Mouse (Mus musculus): ENCODE results near the gene Lrsam1. TPM values are rescaled to one million over a fixed set of nuclear protein-coding genes. Genes with fewer than 3 reads are reported as not detected.
A peak's percentile ranks its signal among the peaks of the same experiment; 100 is the strongest.

Lrsam1 gene
- polyA plus RNA-seq, 1 experiment: 8.5 TPM

GRCm38 (mm10) chr2:32877303-32877702 is 84.1 kb downstream of the Lrsam1 start:
- peaks cover 91% of the 10 kb centered on the region for H3K27me3 ChIP-seq (replicated peaks)

DNA sequence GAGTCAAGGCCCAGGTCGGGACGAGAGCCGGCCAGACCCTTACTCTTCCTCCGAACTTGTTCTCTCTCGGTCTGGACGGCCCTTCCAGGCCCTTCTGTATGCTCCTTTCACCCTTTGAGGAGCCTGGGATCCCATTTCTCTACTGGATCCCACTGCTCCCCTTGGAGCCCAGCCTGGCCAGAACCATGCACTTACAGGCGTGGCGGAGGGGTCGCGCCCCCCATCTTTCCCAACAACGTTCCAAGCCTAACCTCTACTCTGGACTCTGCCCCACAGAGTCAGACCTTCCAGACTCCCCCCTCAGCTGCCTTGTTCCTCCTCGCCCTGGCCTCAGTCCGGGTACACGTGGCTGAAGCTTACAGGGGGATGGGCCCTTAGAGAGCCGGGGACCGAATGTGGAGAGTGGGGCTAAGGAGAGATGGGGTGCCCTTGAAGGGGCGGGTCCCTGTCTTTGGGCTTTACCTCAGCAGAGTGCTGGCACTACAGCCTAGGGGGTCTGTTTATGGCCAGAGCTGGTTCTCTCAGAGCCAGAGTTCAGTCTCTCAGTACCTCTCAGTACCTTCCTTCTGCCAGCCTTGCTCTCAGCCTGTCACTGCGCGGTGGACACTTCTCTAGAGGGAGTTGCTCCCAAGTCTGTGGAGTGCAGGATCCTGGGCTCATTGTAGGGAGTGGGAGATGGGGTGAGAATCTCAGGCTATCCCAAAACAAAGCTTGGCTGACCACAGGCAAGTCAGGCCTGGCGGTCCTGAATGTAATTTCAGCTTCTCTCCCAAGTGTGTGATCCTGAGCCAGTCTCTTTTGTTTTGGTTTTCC is 84.7 kb downstream of the Lrsam1 start:
- no peaks in the 10 kb centered on the region for H3K36me3 ChIP-seq (replicated peaks; ENCODE audit: low read length)
- H3K9me3 ChIP-seq: no peaks in the 10 kb centered on the region
- TF ChIP-seq GATA1 (IDR thresholded peaks at IDR 0.05; ENCODE audit: borderline replicate concordance, low read length) (no peak), FLI1 (IDR thresholded peaks at IDR 0.05; ENCODE audit: low read length) (no peak)
- peak overlapping the region; percentile 94 for H3K4me3 ChIP-seq (replicated peaks)
- H3K4me1 ChIP-seq: peaks cover 48% of the 10 kb centered on the region
- H3K27me3 ChIP-seq (replicated peaks): peaks cover 91% of the 10 kb centered on the region

More at GRCm38 (mm10) chr2:32877303-32877702, 84.1 kb downstream of the Lrsam1 start:
- TF ChIP-seq GATA1 (IDR thresholded peaks at IDR 0.05; ENCODE audit: borderline replicate concordance, low read length): no peak
- no peak for TF ChIP-seq FLI1 (IDR thresholded peaks at IDR 0.05; ENCODE audit: low read length)
- H3K36me3 ChIP-seq (replicated peaks; ENCODE audit: low read length): no peaks in the 10 kb centered on the region
- peak overlapping the region; percentile 94 for H3K4me3 ChIP-seq (replicated peaks)
- no peaks in the 10 kb centered on the region for H3K9me3 ChIP-seq
- peaks cover 53% of the 10 kb centered on the region for H3K4me1 ChIP-seq

GRCm38 (mm10) chr2:32875675-32876489 is 85.5 kb downstream of the Lrsam1 start, which contains the start of gene Fam129b:
Gene Fam129b (plus strand): TSS chr2:32876114.
- Histone ChIP-seq H3K9me3 (no peaks in the 10 kb centered on the region), H3K27me3 (replicated peaks) (peaks cover 87% of the 10 kb centered on the region), H3K4me1 (peaks cover 42% of the 10 kb centered on the region), H3K4me3 (replicated peaks) (peak within 1 kb of the TSS; percentile 94), H3K36me3 (replicated peaks; ENCODE audit: low read length) (no peaks in the 10 kb centered on the region)
- TF ChIP-seq FLI1 (IDR thresholded peaks at IDR 0.05; ENCODE audit: low read length) (no peak), GATA1 (IDR thresholded peaks at IDR 0.05; ENCODE audit: borderline replicate concordance, low read length) (no peak)

Other genes with a start within 250 kb of the Lrsam1 start
- 148 and 403 TPM in 2 replicates for gene Cdk9, start 248.5 kb downstream of the Lrsam1 start, polyA plus RNA-seq (2012; ENCODE audit: insufficient read depth, low replicate concordance)
- gene Sh2d3c, start 240.6 kb downstream of the Lrsam1 start, polyA plus RNA-seq (2012; ENCODE audit: insufficient read depth, low replicate concordance): 13.4 and 21.1 TPM in 2 replicates
- 3.0 TPM in 1 of 2 replicates, not detected in the other for gene 6330409D20Rik, start 220.6 kb downstream of the Lrsam1 start, polyA plus RNA-seq (2012; ENCODE audit: insufficient read depth, low replicate concordance)
- gene Tor2a, start 204.4 kb downstream of the Lrsam1 start, polyA plus RNA-seq (2012; ENCODE audit: insufficient read depth, low replicate concordance): 30.1 and 93.0 TPM in 2 replicates
- 0.03 and 1.9 TPM in 2 replicates for gene Ttc16, start 186.0 kb downstream of the Lrsam1 start, polyA plus RNA-seq (2012; ENCODE audit: insufficient read depth, low replicate concordance)
- gene Ptrh1, start 185.8 kb downstream of the Lrsam1 start, polyA plus RNA-seq (2012; ENCODE audit: insufficient read depth, low replicate concordance): 2.6 TPM in 1 of 2 replicates, not detected in the other
- not detected in 2 replicates for gene Cfap157, start 177.2 kb downstream of the Lrsam1 start, polyA plus RNA-seq (2012; ENCODE audit: insufficient read depth, low replicate concordance)
- 1.6 TPM in 1 of 2 replicates, not detected in the other for gene Stxbp1, start 114.4 kb downstream of the Lrsam1 start, polyA plus RNA-seq (2012; ENCODE audit: insufficient read depth, low replicate concordance)
- gene Fam129b, start 85.5 kb downstream of the Lrsam1 start, polyA plus RNA-seq (2012; ENCODE audit: insufficient read depth, low replicate concordance): 19.5 and 38.4 TPM in 2 replicates
- gene Rpl12, start 55 bp downstream of the Lrsam1 start, polyA plus RNA-seq (2012; ENCODE audit: insufficient read depth, low replicate concordance): 796 and 1,818 TPM in 2 replicates
- gene Slc2a8, start 20.5 kb upstream of the Lrsam1 start, polyA plus RNA-seq (2012; ENCODE audit: insufficient read depth, low replicate concordance): 28.4 and 135 TPM in 2 replicates
- 0.06 TPM in 1 of 2 replicates, not detected in the other for gene Garnl3, start 170.0 kb upstream of the Lrsam1 start, polyA plus RNA-seq (2012; ENCODE audit: insufficient read depth, low replicate concordance)